Mouse (Mus musculus): ENCODE measurements around the gene Lsm7.

DNA sequence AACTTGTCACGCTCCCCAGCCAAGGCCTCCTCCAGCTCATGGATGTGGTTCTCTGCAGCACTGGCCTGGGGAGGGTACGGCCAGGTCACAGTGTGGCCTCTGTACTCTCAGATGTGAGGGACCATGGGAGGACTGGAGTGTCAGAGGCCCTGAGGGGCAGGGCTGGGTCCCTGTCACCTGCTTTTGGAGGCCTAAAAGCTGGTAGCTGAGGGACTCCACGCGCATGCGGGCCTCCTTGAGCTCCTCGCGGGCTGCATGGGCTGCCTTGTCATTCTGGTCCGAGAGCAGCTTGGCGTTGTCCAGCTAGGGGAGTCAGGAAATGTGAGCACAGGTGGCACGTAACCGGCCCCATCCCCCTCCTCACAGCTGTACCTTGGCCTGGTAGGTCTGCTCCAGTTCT lies 49.7 kb upstream of the Lsm7 start:
- no peak for TF ChIP-seq POLR2A (IDR thresholded peaks at IDR 0.05; ENCODE audit: insufficient read depth, low read length)
- no peak for TF ChIP-seq CTCF (IDR thresholded peaks at IDR 0.05; ENCODE audit: low read depth, low read length)
- no peak for TF ChIP-seq EP300 (IDR thresholded peaks at IDR 0.05; ENCODE audit: insufficient read depth, low read depth, low read length)

All from ES-Bruce4 (cell line).